Mouse (Mus musculus) right cerebral cortex, adult 2 months (tissue): Measurements from ENCODE around the gene Akap3.

ENCODE experiments used
- DNase-seq, 2 experiments: peaks; one replicate each; pipeline ENCODE4 v3.0.0; 2021 to 2022; ENCODE audit warnings: low spot score in 2 of 2

Akap3 gene

DNA sequence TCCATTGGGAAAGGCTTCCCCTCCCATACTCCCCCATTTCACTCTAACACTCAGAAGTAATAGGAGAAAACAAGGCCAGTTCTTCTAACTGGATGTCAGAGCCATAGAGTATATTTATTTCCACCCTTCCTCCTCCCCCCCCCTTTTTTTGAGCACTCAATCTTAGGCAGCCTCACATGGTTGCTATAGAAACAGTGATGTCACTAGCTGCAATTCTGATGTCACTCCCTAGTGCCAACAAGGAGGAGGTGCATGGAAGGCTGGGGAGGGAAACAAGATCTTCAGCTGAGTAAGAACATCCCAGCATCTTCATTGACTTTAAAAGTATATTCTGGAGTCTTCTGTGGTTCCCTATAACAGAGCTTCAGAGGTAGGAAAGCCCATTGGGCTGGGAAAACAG lies at the start of gene Akap3:
TSS of gene Akap3 (plus strand) at position 218 of the 400 bp plus-strand sequence.
- DNase-seq, result no peak

DNA sequence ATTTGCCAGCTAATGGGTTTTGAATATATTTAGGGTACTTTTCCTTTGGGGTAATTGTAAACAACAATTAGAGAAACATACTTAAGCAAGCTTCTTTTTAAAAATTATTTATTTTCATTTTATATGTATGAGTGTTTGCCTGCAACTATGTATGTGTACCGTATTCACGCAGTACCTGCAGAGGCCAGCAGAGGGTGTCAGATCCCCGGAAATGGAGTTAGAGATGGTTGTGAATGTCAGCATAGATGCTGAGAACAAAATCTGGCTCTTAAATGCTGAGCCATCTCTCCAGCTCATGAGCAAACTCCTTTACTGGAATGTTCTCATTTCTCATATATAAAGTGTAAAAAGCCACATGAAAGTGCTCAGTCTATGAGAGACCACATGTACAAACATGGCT lies 46.1 kb upstream of the Akap3 start:
- DNase-seq, result no peak

DNA sequence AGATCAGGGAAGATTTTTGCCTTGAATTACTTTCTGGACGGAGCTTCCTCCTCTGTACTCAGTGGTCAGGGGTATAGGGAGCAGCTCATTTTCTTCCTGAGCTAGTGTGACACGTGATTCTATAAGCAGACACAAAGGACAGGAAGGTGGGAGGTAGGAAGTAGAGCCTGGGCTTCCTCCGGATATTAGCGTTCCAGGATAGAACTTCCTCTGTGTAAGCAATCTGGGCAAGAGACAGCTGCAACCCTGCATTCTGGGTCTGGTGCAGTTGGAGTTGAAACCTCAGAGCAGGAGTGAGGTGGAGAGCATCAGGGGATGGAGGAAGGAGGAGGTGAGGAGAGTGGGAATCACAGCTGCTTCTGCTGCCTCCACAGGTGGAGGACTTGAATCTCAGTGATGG lies 44.8 kb upstream of the Akap3 start:
- DNase-seq, result peak; percentile 23 to 27

DNA sequence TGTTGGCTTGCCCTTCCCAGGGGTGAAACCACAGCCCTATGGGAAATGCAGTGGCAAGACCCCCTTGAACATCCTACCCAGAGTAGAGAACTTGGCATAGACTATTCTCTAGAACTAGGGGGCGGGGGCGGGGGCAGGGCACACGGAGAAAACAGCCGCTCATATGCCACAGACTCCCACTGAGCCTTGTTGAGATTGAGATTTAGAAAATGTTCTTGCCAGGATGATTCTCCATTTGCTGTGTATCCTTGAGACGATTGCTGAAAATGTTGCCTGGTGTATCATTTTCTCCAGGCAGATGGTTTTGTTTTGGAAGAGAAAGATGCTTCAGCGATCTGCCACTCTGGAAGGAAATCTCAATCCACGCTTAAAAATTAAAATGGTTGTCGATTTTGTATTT lies 44.3 kb upstream of the Akap3 start:
- no peak for DNase-seq

DNA sequence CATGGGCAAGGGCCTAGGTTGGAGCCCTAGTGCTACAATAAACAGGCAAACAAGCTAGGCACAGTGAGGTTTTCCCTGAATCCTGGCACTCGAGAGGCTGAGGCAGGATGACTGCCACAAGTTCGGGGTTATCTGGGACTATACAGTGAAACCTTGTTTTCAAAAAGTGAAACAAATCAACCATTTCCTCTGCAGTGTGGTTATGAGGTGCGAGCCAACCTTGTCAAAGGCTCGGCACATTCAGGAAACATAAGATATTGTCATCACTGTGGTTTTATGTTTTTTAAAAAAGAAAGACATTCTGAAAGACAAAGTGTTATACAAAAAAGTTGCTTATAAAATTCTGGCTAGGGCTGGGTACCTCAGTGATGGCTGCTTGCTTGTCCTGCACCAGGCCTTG lies 41.4 kb upstream of the Akap3 start:
- no peak for DNase-seq

DNA sequence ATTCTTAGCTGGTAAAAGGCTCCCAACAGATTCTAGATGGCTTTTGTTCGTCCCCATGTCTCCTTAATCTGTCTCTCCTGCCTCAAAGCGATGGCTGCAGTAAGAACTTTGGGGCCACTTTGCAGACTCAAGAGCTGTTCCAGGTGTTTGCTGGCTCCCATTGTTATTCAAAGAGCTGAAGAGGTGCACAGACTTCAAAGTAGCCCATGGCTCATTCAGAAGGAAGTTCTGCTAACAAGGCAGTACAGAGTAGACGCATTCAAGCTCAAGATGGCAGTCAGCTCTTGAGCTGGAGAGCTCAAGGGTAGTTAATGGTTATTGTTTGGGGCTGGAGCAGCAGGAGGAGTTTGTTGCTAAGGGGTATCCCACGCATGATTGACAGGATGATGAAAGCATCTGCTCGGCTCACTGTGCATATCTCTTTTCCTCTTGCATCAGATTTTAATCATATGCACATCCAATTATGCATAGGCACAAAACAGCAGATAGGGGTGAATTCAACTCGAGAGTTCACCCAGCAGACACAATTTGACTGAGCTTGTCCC lies 37.6 kb upstream of the Akap3 start:
- DNase-seq, result no peak

DNA sequence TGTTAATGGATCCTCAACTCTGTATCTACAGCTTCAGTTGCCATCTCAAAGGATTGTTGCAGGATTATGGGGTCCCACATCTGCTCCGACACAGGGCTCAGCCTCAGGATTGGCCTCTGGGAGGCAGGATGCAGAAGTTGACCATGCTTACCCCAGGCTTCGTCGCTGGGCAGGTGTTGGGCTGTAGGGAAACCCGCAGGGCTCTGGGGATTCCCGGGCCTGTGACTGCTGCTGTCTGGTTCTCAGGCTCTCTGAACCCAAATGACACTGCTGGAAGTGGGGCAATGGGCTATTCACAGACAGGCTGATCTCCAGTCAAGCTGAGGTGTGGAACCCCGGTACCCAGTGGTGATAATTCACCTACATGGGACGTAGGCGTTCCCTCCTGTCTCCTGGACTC lies 36.6 kb upstream of the Akap3 start:
- DNase-seq, result no peak

DNA sequence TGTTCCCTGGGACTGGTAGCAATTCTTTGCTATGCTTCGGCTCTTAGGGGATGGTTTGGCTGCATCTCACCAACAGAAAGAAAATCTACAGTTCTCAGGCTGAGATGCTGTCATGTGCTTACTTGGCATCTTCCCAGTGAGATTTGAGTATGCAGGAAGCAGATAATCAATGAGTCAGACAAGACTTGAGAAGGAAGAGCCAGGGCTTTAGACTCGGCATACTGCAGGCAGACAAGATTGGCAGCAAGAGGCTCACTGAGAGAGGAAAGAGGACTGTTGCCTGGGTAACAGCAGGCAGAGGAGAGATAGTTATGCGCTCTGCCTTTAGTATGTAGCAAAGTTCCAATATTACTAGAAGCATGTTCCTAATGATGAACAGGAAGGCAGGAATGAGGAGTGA lies 29.8 kb upstream of the Akap3 start:
- peak; percentile 37 to 55 for DNase-seq

DNA sequence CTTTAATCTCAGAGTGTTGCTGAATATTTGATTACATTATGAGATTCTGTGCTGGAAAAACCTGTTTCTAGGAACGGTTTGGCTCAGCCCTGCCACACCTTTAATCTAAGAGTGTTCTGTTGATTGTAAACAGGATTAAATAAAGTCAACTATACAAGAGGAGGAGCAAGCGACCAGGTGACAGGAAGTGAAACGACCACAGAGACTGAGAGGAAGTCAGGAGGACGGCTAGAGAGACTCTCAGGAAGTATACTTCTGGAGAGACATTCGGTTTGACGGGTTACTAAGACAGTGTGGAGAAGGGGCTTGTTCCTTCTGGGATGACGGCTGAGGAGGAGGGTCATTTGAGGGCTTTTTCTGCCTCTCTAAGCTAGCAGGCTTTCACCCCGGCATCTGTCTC lies 16.3 kb upstream of the Akap3 start:
- no peak for DNase-seq

DNA sequence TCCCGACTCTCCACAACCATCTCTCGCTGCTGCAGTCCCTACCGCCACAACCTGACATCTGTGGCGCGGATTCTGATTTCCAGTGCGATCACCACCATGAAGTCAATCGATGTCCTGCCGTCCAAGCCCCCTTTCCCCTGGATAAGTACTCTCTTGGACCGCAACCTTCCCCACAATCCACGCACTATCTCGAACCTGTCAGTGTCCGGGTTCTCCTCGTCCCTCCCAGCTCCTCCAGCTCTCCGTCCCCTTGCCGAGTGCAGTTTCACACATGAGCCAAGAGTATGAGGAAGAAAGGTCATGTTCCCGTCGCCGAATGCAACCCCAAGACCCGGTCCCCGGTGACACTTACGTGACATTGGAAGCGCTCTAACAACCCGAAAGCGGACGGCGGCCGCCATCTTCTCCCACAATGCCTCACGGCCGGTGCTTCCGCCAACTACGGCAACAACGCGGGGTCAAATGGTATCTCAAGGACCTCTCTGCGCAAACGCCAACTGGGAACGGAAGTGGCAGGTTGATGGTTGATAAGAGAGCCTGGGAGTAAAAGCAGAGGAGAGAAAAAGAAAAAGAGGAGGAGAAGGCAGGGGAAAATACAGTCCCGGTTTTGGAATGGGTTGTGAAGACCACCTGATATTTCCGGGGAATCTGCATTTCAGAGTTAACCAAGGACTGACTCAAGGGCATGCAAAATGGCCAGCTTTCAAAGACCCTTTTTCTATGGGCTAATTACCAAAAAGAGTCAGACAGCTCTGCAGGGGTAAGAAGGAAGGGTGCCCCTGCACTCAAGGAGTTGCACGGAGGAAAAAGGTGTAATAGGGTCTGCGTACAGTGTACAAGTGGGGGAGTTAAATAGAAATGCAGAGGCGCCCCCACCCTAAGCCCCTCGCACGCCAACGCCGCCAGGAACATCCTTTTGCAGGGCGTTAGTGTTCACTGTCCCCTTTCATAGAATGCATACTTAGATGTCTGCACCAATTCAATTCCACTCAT lies 3.9 kb upstream of the Akap3 start, which contains the start of gene Ndufa9:
TSS of gene Ndufa9 (minus strand) at position 425 of the 993 bp plus-strand sequence.
- peak; percentile 98 to 99 for DNase-seq

DNA sequence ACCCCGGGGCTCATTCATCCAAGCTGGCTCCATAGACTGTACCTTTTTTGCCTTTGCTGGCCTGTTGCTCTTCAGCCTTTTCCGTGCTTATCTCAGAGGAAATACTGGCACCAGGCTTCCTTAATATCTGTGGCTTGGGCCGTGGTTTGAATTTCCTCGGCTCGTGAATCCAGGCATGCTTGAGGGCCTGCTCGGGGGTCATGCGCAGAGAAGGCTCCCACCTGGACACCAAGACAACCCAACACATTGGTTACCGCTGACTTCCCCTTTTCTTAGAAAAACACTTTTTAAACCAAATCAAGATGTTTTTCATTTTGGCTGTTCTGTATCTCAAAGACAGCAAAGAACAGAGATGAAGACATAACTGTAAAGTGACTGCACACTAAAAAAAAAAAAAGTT lies 24.2 kb downstream of the Akap3 start:
- no peak for DNase-seq

DNA sequence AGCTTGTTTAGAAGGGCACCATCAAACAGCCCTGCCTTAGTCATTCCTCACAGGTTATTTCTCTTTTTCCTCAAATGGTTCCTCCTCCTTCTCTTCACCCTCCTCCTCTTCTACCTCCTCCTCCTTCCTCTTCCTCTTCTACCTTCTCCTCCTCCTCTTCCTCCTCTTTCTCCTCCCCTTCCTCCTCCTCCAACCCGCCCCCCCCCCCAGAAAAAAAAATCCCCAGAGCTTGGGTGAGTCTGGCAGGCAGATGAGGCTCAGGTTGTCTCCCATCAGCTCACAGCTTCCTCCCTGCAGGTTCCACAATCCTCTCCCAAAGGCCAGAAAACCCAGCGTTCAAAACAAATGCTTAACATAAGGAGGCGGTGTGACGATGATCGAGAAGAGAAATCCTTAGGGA lies 54.5 kb downstream of the Akap3 start:
- DNase-seq, result no peak

DNA sequence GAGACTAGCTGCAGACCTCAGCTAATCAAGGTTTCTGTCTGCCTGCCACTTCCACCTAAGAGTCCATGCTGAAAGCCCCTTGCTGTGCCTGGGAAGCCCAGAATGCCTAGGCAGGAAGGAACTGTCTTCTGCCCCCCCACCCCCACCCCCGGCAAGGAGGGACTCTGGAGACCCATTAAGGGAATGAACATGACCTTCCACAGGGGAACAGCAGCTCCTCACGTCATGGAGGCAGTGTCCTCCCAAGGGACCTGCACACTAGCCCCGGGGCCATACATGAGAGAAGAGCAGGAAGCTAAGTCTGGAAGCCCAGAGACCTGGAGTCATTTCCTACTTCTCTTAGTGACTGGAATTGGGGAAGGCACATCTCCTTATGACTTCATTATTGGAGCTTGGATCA lies 55.0 kb downstream of the Akap3 start:
- no peak for DNase-seq

DNA sequence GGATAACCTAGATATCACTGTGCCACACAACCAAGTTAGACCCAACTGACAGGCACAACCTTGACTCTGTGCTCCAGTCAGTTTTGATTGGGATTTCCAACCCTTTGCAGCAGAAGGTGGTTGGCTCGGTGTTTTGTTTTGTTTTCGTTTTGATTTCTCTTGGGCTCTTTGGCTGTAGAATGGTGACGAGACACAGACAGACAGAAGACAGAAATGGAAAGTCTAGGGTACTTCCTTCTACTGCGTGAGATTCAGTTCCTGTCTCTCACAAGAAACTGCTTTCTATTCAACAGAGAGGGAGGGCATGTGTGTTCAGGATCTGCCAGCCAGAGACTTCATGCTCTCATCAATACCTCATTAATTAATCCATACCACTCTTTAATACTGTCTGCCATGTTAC lies 57.8 kb downstream of the Akap3 start:
- no peak for DNase-seq

DNA sequence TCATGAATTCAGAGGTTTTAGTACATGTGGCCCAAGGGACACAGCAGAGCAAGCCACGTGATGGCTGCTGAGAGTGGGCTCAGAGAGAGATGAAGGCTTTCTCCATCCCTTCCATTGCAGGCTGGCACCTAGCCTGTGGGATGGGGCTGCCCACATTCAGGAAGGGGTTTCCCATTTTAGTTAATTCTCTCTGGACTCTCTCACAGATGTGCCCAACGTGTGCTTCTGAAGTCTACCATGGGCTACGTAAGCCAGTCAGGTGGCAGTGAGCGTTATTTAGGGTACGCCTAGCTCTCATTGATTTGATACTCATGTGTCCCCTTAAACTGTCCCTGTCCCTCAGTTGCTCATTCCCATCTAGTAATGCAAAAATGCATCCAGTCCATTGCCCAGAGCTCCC lies 62.0 kb downstream of the Akap3 start:
- DNase-seq, result no peak

DNA sequence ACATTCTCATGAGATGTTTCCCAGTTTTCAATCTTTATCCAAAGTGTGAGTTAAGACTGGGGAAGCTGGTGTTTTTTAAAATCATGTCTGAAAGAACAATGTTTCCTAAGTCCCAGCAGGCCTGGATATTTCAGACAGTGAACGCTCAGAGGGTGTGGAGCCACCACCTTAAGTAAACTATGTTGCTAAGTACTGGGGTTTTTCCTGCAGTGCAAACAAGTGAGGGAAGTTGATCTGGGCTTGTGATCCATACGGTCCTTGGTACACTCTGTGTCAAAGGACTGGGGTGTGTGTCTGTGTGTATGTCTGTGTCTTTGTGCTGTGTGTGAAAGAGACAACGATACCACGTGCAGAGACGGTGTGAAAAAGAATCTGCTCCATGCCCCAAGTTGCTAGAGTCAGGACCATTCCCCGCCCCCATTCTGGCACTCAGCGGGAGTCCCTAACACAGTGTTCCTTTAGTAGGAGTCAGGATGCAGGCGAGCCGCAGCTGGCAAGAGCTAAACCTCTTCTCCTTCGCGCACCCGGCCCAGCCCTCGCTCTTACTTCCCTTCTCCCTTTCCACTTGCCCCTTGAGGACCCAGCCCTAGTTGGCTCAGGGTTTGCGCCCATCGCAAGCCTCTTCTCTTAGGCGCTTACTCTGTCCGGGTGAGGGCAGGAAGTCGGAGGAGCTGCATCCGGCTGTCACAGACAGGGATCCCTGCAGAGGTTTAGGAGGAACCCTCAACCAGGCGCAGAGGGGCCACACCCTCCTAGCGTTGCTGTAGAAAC lies 68.4 kb downstream of the Akap3 start, which contains the start of gene Dyrk4:
TSS of gene Dyrk4 (minus strand) at position 729 of the 771 bp plus-strand sequence.
- DNase-seq, result peak in 1 of 2 experiments; percentile 9
